In the genomic region with DNA sequence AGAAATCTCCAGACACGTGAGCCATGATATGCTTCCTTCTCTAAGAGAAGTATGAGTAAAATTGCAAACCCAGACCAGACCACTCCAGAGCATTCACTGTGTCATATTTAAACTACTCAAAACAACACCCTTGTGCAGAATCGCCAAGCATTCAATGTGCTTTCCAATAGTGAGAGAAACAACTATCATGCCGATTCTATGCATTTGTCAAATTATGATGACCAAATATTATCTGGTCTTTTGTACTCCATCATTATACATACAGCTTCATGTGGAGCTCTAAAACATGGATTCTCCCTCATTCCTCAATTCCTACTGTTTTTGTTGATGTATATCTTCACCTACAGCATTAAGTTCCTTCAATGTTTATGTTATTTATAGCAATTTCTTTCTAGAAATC, we compare ENCODE assay signal across 16 mouse cellular contexts.
"Had no signal": no experiment of that assay in that cellular context is flagged by ENCODE, and none has a peak within 500 bp of the region (broad histone marks: within the 10 kb centered on the region; RNA-seq: fewer than 3 reads in every experiment).

A gene (minus strand): TSS at position 101 of the 400 bp plus-strand sequence.

- DNase-seq: heart, postnatal 10 days; heart, postnatal 14 days; heart, postnatal 36 days; heart, postnatal 4 days; kidney, adult 11 months; kidney, adult 18-20 months; kidney, adult 2 months; kidney, adult 8-10 months; kidney, adult 9 months; kidney, postnatal 10 days; kidney, postnatal 14 days; kidney, postnatal 25 days; kidney, postnatal 36 days; kidney, postnatal 4 days; layer of hippocampus, adult 9-11 months; layer of hippocampus, postnatal 36 days had no signal
